Mouse (Mus musculus) heart, postnatal 36 days (tissue): ENCODE measurements around the gene Magel2. TPM values are rescaled to one million over a fixed set of nuclear protein-coding genes. Genes with fewer than 3 reads are reported as not detected.
A peak's percentile ranks its signal among the peaks of the same experiment; 100 is the strongest.

Experiments
- DNase-seq, 2 experiments: peaks; one replicate each; pipeline ENCODE4 v3.0.0; 2021 to 2022
- intact Hi-C: fragments of 180-260 bp; cut with DNase I; formaldehyde crosslinking; loops from one replicate; pipeline ENCODE4 v1.15.1; 2025
- total RNA-seq, 2 experiments: library from RNA; stranded (reverse); gene quantifications; 2 replicates each; pipeline ENCODE4 v1.2.3; 2021

The Magel2 gene
- not detected for total RNA-seq

DNA sequence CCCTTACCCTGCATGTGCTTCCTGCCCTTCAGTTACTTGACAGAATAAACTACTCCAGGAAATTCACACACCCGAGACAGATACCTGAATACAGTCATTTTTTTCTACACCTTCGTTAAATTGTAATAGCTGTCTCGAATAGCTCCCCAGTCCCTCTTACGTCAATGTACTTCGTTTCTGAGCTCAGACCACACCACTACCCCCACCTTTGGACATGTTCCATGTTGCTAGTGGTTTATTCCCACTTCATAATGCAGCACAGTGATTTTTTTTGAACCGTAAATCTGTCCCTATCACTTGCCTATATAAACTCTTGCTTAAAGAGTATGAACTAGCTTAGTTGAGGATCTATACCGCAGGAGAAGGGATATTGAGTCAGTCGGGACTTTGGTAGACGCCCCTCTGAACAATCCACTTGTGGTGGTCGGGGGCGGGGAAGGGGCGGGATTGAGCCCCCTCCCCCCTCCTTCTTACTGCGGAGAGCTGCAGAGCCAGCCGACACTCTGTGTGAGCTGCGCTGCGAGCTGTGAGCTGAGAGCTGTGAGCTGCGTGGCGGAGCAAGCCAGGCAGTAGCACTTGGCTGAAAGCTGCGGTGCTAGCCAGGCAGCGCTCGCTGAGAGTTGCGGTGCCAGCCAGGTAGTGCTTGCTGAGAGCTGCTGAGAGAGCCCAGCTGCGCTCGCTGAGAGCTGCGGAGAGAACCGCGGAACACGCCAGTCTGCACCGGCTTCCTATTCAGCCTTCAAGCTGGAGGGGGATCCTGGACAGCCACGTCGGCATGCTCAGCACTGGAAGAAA is at the start of gene Magel2:
Gene Magel2 (plus strand): TSS at position 501 of the 795 bp plus-strand sequence.
- intact Hi-C loops: no loop called here
- DNase-seq: no peak

- intact Hi-C loops: no loop called here
- no peak for DNase-seq
Observed at GRCm38 (mm10) chr7:62345411-62345810, 31.4 kb upstream of the Magel2 start.

- no peak for DNase-seq
- intact Hi-C loops: no loop called here
Observed at GRCm38 (mm10) chr7:62346269-62346668, 30.5 kb upstream of the Magel2 start, which contains the start of gene Ndn. Ndn (plus strand) TSS chr7:62346569.

DNA sequence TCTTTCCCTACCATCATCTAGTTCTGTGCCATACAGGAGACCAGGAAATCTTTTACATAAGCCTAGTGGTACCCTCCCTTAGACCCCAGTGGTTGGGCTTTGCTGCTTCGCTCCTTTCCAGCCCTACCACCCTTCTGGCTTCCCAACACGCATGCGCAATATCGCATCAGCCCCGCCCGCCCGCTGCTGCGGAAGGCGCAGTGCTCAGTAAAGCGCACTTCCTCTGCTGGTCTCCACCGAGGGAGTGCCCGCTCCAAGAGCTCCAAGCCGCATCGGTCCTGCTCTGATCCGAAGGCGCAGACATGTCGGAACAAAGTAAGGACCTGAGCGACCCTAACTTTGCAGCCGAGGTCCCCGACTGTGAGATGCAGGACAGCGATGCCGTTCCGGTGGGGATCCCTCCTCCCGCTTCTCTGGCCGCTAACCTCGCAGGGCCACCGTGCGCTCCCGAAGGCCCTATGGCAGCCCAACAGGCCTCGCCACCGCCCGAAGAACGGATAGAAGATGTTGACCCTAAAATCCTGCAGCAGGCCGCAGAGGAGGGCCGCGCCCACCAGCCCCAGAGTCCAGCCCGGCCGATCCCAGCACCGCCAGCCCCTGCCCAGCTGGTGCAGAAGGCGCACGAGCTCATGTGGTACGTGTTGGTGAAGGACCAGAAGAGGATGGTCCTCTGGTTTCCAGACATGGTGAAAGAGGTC is 28.6 kb upstream of the Magel2 start:
- DNase-seq: peak; percentile 68 to 71
- intact Hi-C loops: no loop called here

- intact Hi-C loops: no loop called here
- DNase-seq: peak; percentile 0 to 1
Observed at GRCm38 (mm10) chr7:62348804-62349190, 28.0 kb upstream of the Magel2 start.

DNA sequence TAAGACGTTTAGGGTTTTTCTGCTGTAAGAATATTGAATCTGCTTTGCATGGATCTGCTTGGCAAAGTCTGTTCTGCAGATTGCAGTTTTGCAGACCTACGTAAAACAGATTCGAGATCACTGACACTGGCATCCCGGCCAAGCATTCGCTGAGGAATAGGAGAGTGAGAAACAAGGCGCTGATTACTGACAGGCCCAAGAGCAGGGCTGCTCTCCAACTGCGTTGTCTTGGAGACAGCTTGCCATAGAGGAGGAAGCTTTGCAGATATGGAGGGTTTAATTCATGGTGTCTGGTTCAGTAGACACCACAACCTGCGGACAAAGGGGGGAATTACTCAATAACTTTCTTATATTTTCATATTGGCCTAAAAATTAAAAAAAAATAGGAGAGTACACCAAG is 25.5 kb upstream of the Magel2 start:
- intact Hi-C loops: no loop called here
- DNase-seq: no peak

- intact Hi-C loops: no loop called here
- DNase-seq: no peak
Observed at GRCm38 (mm10) chr7:62365039-62365636, 11.7 kb upstream of the Magel2 start.

DNA sequence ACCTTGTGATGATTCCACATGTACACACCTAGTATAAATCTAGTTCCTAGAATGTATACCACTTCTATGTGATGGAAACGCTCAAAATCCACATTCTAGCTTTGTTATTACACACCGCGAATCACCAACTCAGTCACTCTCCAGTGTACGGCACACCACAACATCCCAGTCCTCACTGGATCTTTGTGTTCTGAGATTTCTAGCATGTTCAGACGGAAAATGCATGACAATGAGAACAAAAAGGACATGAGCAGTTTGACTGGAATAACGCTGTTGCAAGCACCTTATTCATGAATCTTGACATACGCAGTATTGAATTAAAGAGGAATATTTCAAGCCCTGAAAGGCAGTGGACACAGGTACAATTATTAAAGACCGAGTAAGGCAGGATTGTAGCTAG is 10.1 kb upstream of the Magel2 start:
- intact Hi-C loops: no loop called here

DNA sequence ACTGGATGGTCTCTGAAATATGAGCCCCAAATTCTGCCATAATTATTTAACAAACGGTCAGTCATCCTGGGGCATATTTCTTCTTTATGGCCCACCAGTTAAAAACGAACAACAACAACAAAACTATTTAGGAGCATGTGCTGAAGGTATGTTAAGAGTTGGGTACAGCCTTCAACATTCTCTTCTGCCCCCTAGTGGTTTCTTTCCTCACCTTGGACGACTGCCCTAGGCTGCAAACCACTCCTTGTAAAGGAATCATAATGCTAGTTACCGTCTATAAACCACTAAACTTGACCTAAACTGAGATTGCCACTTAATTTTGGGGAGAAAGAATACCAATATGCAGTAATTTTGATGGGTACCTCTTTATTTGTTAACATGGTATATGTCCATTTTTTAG is 1.2 kb upstream of the Magel2 start:
- DNase-seq: no peak
- intact Hi-C loops: no loop called here

More for the DNA sequence above, 10.1 kb upstream of the Magel2 start:
- no peak for DNase-seq

- intact Hi-C loops: no loop called here
- no peak for DNase-seq
Observed at GRCm38 (mm10) chr7:62377313-62377712, 503 bp downstream of the Magel2 start.

DNA sequence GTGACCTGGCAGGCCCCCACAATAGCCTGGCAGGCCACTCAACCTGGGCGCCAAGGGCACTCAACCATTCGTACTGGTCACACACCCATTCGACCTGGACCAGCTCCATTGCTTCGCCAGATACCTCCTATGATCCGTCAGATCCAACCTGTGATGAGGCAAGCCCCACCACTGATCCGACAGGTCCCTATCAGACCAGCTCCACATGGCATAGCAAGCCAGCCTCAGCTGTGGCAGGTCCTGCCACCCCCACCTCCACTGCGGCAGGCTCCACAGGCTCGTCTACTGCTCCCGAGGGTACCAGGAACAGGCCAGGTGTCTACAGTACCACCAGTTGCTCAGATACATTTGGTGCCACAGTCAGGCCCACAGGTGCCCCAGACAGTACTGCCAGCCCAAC is 1.7 kb downstream of the Magel2 start:
- intact Hi-C loops: no loop called here
- DNase-seq: no peak

DNA sequence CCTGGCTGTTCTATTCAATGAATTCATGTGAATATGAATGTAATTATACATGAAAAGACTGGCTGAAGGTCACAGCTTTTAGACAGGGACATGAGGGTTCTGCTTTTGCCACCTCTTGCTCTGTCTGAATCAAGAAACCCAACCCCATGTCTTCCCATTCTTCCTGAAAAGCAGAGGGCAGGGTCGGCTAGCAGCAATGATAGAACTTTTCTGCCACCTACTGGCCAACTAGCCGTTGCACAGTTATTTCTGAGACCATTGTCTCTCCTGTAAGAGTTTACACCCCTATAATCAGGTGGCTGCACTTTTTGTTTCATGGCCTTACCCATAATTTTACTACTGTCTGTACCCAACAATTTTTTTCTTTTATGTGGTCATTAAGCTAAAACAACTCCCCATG is 5.6 kb downstream of the Magel2 start:
- intact Hi-C loops: loop anchor here (1.0 to 10.0 kb wide), 3 partner anchors 155 to 1658 kb away; no protein-coding TSS in a partner anchor
- DNase-seq: peak in 1 of 2 experiments; percentile 25

- intact Hi-C loops: loop anchor here (10.0 kb wide), 1 partner anchor 1663 kb away; no protein-coding TSS in a partner anchor
- no peak for DNase-seq
Observed at GRCm38 (mm10) chr7:62388291-62388690, 11.5 kb downstream of the Magel2 start.

GRCm38 (mm10) chr7:62392202-62392601 is 15.4 kb downstream of the Magel2 start:
- intact Hi-C loops: no loop called here
- no peak for DNase-seq

GRCm38 (mm10) chr7:62406573-62407050 is 29.8 kb downstream of the Magel2 start:
- DNase-seq: no peak
- intact Hi-C loops: no loop called here

DNA sequence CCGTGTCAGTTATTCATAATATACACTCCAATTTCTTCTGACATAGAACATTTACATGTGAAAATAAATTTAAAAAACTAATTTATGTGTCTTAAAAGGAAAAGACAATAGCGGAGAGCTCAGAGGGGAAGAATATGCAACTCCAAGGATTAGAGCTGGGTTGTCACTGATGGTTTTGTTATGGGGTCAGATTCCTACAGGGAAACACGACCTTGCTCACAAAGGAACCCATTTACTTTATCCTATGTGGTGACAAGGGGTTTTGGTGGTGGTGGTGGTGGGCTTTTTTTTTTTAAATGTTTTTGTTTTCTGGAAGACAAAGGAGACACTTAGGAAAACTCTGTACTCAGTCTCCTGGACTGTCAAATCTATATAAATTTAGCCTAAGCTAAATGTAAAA is 31.0 kb downstream of the Magel2 start:
- intact Hi-C loops: no loop called here
- no peak for DNase-seq

GRCm38 (mm10) chr7:62415222-62415621 is 38.4 kb downstream of the Magel2 start:
- intact Hi-C loops: no loop called here
- no peak for DNase-seq

GRCm38 (mm10) chr7:62416173-62416572 is 39.4 kb downstream of the Magel2 start:
- intact Hi-C loops: no loop called here
- DNase-seq: no peak

DNA sequence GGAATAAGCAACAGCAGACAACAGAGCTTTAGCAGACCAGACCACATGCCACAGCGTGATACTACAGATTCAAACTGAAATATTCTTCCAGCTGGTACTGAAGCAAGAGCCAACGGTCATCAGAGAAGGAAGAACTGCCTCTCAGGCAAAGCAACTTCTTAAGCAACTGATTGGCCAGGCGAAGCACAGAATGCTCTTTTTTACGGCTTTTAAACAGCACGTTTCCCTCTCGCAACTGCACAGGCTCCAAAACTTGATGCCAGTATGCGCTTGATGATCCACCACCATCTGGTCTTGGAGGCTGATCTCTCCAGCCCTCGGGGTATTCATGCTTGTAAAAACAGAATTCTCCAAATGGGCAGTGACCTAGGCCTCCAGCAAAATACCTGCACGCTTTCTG is 41.5 kb downstream of the Magel2 start:
- DNase-seq: no peak
- intact Hi-C loops: no loop called here

- intact Hi-C loops: no loop called here
- DNase-seq: no peak
Observed at GRCm38 (mm10) chr7:62419105-62419492, 42.3 kb downstream of the Magel2 start.
